Mouse (Mus musculus) 3134 (cell line): ENCODE data around the gene Dpf2.
A peak's percentile ranks its signal among the peaks of the same experiment; 100 is the strongest.

Experiments
- DNase-seq: peaks from one replicate; pipeline ENCODE4 v3.0.0-alpha.2; 2011; ENCODE audit warnings: low spot score; ENCODE audit not compliant: insufficient read length; ENCODE audit errors: extremely low read depth

Gene Dpf2

DNA sequence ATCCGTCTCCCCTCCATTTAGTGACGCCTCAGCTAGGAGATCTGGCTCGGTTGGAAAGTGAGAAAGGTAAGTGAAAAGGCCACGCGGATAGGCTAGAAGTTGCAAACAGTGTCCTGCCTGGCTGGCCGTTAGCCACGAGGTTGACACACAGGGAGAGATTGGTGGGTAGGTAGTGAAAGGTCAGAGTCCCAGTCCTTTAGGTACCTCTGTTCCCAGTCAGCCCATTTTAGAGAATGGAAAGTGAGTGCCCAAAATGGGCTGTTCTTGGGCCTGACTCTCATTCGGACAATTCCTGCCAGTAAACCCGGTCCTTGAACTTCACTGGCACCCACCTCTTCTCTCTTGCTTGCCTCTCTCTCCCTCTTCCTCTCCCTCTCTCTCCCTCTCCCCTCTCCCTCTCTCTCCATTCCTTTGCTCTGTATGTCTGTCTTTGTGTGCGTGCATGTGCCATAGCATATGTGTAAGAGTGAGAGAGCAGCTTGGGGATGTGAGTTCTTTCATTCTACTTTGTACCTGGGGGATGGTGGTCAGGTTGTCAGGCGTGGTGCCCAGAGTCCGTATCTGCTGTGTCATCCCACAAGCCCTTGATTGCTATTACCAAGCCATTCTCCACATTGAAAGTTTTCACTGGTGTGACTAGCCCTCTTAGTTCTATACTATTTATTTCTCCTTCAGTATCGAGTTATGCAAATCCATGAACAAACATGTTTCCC lies at the start of gene Dpf2:
Gene Dpf2, minus strand, starts transcription at position 4 of the 713 bp plus-strand sequence.
- no peak for DNase-seq

DNA sequence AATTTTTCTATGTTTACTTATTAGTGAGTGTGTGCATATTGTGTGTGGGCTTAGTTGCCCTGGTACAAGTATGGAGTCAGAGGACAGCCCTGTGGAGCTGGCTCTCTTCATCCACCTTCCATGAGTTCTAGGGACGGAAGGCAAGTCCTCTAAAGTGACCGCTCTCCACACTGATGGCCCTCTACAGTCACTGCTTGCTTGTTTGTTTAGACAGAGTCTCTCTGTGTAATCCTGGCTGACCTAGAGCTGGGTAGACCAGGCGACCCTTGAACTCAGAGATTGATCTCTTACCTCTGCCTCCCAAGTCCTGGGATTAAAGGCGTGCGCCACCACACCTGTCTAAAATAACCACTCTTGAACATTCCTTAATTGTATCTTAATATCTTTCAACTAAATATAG lies 44.6 kb upstream of the Dpf2 start:
- DNase-seq: no peak

DNA sequence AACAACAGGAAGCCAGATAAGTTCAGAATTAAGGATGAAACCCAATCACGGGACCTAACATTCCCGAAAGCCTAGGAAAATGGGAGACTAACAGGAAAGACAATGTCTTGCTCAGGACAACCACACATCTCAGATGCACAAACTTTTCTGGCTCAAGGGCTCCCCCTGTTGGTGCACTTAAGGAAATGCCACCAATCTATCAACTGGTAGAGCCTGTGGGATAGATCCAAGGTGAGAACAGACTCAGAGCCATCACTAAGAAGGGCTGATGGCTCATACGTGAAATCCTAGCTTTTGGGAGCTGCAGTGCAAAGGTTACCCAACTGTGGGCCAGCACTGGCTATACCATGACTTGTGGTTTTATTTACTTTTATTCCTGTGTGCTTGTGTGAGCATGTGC lies 43.9 kb upstream of the Dpf2 start:
- DNase-seq: no peak

DNA sequence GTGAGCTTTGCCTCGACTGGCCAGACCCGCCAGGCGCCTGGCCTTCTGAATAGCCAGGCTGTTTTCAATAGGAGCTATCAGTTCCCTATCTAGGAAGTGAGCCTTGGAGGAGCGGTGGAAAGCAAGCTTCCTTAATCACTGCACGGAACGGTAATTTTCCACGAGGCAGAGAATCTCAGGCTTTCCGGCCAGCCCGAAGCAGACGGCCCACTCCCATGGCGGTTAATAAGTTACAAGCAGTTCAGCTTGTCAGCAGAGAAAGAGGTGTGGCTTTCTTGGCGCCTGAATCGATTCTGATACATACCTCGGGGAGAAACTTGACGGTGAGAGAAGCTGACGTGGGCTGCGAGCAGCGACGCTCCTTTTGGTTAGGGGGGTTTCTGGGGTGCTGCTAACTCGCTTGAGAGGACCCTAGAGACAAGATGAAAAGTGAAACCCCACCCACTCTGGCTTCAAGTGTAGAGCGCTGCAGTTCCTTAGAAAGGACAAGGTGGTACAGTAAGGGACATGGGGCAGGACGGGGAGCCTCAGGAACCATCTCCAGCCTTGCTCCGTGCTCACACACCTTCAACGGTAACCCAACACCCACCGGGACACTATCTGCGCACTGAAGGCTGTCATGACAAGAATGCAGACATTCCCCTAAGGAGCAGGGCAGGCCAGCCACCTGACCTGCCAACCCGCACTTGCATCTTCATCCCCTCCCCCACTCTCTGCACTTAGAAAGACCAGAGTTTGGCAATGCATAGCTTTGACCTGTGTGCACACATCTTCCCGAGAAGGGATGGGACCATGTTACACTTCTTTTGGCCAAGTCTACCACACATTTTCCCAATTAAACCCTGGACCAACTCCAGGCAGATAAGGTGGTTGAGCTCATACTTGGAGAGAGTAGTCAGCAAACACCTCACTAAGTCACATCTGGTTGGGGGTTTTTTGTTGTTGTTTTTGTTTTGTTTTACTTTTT lies 43.2 kb upstream of the Dpf2 start:
- DNase-seq: no peak

DNA sequence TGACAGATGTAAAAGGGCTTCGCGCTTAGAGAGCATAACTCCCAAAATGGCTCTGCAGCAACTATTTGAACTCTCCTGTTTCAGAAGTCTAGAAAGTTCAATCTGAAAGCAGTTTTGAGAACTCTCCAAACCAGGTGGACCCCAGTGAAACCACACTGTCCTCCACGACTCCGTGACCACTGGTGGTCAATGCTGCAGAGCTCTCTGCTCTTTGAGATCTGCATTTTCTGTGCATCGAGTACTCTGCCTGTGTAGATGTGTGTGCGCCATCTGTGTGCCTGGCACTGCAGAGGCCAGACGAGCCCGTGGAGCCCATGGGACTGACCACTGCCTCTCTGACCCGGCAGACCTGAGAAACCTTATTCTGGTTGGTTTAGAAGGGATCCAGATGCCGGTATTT lies 42.1 kb upstream of the Dpf2 start:
- no peak for DNase-seq

DNA sequence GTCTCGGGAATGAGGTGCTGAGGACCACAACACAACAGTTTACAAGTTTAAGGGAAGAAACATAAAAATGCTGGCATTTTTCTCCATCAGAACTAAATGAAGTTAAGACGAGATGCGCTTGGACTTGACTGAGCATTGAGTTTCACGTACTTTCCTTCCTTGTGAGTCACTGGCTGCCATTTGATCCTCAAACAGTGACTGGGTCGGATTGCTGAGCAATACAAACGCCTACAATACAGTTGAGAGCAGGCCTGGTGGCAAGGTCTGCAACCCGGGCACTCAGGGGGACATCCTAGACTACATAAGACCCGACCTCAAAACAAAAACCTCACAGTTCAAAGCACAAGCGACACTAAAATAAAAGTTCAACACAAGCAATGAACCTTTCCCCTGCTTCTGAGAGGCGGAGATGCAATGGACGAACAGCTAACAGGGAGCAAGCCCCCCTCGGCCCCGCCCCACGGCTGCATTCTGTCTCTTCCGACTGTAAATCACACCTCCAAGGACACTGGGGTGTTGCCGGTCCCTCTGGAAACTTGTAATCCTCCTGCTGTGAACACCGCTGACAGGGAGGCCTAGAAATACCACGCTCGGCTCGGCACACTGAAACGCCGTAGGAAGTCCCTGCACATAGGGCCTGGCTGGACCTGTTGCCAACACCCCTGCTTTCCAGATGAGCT lies 41.4 kb upstream of the Dpf2 start:
- no peak for DNase-seq

DNA sequence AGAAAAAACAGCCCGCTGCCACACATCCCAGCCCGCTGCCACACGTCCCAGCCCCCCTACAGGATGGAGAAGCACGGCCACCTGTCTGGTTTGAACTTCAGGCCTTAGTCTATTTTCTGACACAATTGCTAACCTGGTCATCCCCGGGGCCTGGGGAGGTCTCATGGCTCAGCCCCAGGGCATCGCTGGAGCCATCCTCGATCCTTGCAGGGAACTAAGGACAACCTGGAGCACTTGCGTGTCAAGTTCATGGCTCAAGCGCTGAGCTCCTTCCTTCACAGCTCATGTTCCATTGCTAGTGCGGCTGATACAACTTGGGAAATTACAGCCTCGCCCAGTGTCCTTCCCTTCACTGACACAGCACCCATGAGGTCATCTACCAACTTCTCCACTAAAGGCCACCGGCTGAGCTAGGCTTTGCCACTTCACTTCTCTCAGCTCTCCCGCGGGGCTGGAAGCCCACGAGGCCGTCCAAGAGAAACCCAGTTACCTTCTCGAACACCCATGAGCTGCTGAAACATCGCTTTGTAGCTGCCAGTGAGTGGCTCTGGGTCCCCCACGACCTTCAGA lies 40.5 kb upstream of the Dpf2 start:
- DNase-seq: no peak

DNA sequence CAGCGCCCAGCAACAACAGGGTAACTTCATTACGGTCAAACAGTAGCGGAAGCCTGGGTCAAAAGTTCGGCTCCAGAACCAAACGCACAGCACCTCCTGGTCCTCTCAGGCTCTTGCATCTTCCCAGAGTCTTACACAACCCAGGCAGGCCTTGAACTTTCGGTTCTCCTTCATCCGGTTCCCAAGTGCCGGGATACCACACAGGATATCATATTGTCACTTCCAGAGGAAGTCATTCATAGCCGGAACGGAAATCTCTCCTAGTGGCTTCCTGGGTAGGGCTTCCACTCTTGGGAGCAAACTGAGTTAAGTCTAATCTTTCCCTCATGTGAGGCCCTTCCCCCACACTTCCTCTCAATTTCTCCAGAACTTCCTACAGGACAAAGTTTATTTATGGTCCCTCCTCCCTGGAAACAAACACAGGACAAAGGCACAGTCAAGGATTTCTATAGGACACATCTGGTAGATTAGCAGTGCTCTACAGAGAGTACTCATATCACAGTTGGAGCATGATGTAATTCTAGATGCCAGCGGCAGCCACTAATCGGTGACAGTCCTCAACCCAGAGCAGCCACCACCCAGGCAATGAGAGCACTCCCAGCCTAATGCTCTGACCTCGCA lies 39.4 kb upstream of the Dpf2 start:
- no peak for DNase-seq

DNA sequence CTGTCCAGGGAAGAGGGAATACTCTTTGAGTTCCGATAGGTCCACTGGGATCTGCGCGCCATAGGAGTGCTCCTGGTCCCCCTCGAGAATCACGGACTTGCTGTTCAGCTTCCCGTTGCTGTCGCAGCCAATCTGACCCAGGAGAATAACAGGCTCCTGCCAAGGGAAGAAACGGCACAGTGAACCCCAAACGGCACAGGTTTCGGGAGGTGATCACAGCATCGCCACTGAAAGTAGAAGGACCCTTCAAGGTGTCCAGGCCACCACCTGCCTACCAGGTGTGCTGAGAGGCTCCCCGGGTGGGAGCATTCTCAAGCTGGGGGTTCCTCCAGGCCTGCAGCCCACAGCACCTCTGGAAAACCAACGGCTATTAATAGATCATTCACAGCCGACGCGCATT lies 38.8 kb upstream of the Dpf2 start:
- DNase-seq: no peak

DNA sequence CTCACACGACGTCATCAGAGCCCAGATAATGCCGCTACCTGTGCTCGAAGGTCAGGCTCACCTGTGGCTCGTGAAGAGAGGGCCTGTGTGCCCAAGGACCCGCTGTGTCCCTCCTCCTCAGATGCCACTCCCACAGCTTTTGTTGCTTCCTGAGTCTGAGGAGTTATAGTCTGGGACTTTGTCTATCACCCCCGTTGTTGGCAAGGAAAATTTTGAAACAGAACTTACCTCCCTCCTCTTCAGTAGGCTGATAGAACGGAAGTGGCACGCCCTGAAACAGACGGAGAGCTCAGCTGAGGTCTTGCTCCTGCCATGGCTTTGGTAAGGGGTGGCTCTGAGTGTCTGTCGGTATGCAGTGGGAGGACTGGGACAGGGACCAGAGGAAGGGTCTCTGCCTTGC lies 37.4 kb upstream of the Dpf2 start:
- no peak for DNase-seq

DNA sequence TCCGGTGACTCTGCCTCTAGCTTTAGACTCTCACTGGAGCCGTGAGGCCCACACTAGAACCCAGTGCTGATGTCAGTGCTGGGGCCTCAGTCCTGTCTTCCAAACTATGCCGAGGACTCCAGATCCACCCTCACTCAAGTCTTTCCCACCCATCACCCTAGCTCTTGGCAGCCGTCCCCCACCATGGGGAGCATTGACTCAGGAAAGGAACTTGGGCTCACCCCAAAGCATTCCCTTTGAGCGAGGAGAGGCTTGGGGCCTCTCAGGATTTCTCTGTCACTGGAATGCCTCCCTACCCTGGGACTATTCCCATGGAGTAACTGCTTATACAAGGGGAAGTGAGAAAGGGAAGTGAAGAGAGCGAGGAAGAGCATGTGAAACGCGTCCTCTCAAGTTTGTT lies 33.1 kb upstream of the Dpf2 start:
- DNase-seq: no peak

DNA sequence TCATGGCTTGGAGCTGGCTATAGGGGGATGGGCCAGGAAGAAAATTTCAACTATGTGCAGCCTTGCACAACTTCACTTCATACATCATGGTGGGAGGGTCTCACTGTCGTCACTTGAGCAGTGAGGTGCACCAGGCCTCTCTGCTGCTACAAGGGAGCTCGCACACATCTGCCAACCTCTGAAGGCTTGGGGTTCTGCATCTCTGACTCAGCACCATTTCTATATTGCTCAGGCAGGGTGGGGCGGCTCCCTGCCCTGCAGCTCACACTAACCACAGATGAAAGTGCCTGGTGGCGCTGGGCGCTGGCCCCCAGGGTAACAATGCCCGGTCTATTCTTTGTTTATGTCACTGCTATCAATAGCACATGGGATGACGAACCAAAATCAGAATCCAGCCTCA lies 32.2 kb upstream of the Dpf2 start:
- DNase-seq: peak; percentile 79

DNA sequence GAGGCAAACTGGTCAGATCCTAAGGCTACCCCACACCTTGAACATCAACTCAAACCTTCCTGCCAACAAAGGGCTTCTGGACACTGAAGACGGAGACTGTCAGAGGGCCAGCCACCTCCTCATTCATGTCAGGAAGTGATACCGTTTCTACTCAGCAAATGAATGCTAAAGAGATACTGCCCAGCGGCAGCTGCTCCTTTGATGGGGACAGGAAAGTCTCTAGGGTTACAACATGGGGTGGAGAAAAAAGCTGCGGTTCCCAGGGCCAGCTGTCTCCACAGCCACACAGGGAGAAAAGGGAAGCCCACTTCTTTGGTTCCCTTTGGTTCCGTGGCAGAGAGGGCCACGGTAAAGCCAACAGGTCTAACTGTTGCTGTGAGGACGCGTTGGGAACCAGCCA lies 31.3 kb upstream of the Dpf2 start:
- no peak for DNase-seq

DNA sequence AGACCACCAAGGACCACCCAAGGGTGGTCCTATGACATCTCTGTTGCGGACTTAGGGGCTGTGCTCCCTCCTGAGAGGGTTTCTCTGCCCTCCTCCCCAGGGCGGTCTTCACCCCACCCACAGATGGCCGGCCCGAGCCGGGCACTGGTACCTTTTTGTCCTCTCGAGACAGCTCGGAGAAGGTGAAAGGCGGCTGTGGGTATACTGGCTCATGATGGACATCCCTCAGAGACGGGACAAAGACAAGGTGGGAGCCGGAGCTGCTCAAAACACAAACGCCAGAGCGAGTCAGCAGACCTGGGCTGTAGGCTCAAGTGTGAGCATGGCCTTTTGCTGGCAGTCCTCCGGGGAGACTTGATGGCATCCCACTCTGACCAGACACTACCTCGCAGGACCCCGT lies 30.6 kb upstream of the Dpf2 start:
- no peak for DNase-seq

DNA sequence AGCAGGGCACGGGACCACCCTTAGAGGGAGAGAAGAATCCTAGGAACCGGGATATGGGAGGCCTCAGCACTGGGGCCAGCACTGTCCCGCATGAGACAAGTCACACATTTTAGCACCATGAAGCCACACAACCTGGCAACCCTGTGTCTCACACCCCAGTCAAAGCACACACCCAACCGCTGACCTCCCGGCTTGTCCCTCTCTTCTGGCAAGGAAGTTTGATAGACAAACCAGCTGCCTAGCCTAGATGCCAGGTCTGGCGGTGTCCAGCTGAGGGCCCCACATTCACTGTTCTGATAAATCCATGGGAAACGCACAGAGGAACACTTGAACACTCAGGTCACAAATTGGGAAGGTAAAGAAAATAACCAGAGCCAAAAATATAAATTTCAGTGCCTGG lies 29.8 kb upstream of the Dpf2 start:
- DNase-seq: no peak

DNA sequence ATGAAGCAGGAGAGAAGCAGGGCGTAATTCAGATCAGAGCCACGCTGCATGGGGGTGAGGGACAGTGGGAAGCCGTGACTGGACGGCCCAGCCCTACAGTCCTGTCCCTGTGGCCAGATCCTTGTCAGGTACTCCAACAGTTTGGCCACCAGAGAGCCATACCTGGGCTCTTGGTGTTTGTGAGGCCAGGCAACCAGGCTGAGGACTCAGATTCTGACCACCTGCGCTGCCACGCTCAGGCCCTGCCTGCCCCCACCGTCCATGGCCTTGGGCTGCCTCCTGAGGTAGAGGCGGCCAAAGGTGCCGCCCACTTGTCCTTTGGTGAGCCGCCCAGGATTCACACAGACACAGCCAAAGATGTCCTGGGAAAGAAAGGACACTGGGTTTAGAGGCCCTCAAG lies 27.8 kb upstream of the Dpf2 start:
- peak; percentile 77 for DNase-seq

DNA sequence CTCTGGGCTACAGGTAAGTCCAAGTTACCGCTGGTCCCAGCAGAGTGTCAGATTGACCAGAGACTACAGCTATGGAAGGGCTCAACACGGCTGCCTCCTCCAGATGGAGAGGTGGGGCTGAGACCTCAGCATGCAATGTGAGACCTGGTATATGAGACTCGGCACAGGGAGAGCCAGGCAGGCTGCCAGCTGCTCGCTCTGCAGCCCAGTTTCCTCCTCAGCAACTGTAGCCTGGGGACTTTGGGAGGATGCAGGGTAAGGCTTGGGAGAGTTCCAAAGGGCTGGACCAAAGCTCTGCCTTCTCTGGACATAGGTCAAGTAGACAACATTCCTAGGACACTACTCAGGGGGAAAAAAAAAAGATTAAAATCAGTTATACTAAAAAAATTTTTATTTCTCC lies 27.4 kb upstream of the Dpf2 start:
- DNase-seq: peak; percentile 83

DNA sequence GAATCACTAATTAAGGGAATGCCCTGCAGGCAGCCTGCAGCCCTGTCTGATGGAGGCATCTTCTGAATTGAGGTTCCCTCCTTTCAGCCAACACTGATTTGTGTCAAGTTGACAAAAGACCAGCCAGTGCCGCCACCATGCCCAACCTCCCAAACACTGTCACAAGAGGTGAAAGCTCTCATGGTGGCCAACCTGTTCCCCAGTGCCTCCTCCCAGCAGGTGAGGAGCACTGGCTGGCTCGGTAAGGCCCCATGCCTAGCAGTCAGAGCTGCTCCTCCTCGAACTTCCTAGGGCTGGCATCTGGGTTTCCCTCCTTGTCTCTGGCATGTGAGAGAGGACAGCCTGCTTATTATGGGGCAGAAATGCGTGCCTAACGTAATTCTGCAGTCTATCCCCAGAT lies 26.9 kb upstream of the Dpf2 start:
- no peak for DNase-seq

DNA sequence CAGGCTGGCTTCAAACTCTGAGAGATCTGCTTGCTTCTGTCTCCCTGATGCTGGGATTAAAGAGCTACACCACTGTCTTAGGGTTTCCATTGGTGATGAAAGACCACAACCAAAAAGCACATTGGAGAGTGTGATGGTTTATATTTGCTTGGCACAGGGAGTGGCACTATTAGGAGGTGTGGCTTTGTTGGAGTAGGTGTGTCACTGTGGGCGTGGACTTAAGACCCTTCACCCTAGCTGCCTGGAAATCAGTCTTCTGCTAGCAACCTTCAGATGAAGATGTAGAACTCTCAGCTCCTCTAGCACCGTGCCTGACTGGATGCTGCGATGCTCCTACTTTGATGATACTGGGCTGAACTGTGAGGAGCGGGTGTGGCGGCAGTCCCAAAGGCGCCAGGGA lies 25.7 kb upstream of the Dpf2 start:
- no peak for DNase-seq

DNA sequence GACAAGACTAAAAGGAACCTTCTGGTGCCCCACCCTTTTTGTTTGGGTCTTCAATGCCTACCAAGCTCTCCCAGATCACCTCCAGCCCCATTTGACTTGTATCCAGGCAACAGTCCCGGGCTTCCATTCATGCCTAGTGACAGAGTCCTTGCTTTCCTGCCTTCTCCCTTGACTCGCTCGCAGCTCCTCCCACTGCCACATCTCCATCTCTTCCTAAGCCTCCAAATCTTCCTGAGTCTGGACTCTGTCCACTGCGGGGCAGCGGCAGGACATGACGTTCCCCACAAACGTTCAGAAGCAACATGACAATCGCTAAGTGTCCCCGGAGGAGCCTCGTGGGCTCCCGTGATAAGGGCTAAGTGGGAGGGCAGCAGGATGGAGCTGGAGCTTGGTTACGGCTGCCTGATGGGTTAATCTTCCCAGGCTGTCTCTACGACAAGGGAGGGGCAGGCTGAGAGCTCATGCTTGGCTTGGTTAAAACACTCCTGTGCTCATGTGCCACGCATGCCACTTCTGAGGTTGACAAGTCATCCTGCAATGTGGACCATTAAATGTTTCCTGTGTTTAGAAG lies 25.1 kb upstream of the Dpf2 start:
- no peak for DNase-seq
